Mouse (Mus musculus) kidney, embryonic 16.5 days (tissue): ENCODE data around the gene Akap2. TPM values are rescaled to one million over a fixed set of nuclear protein-coding genes. Genes with fewer than 3 reads are reported as not detected.

Experiments used
- ATAC-seq: fragments of 200-750 bp; cut with Nextera tagmentation; 2 replicates; pipeline ENCODE4 v1.8.0; 2017; ENCODE audit warnings: moderate TSS enrichment; ENCODE audit not compliant: low FRiP score, low TSS enrichment
- H3K27ac ChIP-seq: fragments of 300-500 bp; sonication (generic); 2 replicates; pipeline ENCODE4 v1.5.1; 2014; ENCODE audit warnings: low read length
- H3K27me3 ChIP-seq: fragments of 300-500 bp; sonication (generic); 2 replicates; pipeline ENCODE4 v1.6.1; 2014; ENCODE audit warnings: low read length, control low read depth, mixed read lengths; ENCODE audit not compliant: insufficient read depth
- H3K36me3 ChIP-seq: fragments of 300-500 bp; sonication (generic); 2 replicates; pipeline ENCODE4 v1.6.1; 2014; ENCODE audit warnings: low read length, control low read depth, mixed read lengths; ENCODE audit not compliant: insufficient read depth
- H3K4me1 ChIP-seq: fragments of 300-500 bp; sonication (generic); 2 replicates; pipeline ENCODE4 v1.6.1; 2014; ENCODE audit warnings: low read length, control low read depth, mixed read lengths; ENCODE audit not compliant: insufficient read depth
- H3K4me2 ChIP-seq: fragments of 300-500 bp; sonication (generic); replicated peaks from 2 replicates; pipeline ENCODE4 v1.6.1; 2014; ENCODE audit warnings: low read depth, low read length
- H3K4me3 ChIP-seq: fragments of 300-500 bp; sonication (generic); 2 replicates; pipeline ENCODE4 v1.5.1; 2014; ENCODE audit warnings: mild to moderate bottlenecking, low read length
- H3K9ac ChIP-seq: fragments of 300-500 bp; sonication (generic); replicated peaks from 2 replicates; pipeline ENCODE4 v1.6.1; 2014; ENCODE audit warnings: low read length
- H3K9me3 ChIP-seq: fragments of 300-500 bp; sonication (generic); 2 replicates; pipeline ENCODE4 v1.6.1; 2016; ENCODE audit warnings: low read length, control low read depth
- WGBS: fragments of 180-500 bp; shearing (Covaris S2); extraction: QIAGEN DNeasy Blood & Tissue Kit; methylation state at CpG from one replicate; pipeline ENCODE4 v1.1.7; 2014; 5-methylcytosine and 5-hydroxymethylcytosine counted together
- polyA plus RNA-seq: library from polyadenylated mRNA; unstranded; fragments of >200 nt; fragmentation: Nextera tagmentation; extraction: Ambion mirVana; gene quantifications from 2 replicates; pipeline ENCODE4 v1.2.1, GENCODE M21; 2015

Gene Akap2
- polyA plus RNA-seq, 1 experiment from 2014 or later, result 28.4 TPM

DNA sequence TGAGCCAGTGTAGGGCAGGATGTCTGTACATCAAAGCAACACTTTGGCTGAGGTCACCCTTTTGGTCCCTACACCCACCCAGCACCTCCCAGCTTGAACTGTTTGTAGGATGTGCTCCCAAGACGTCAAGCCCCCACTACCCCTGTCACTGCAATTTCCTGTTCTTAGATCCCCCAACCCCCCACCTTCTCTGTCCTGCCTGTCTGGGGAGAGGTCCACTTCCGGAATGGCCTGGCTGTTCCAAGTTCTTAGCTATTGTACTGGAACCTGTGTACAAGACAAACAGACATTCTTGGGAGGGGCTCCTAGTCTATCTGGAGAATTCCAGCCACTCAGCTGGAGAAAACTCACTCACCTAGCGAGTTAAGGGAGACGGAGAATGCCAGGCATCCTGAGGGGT lies 116.7 kb downstream of the Akap2 start:
- 53% methylated on average over 4 of the region's 4 CpGs for WGBS
- H3K4me3 ChIP-seq, result no peak overlapping the region
- no peak overlapping the region for H3K27ac ChIP-seq
- H3K4me1 ChIP-seq, result peaks cover 20% of the 10 kb centered on the region
- no peaks in the 10 kb centered on the region for H3K36me3 ChIP-seq
- no peak overlapping the region for H3K9ac ChIP-seq
- no peak overlapping the region for H3K4me2 ChIP-seq
- H3K9me3 ChIP-seq, result no peaks in the 10 kb centered on the region
- no peaks in the 10 kb centered on the region for H3K27me3 ChIP-seq
- 0 out of 2 replicates have a peak, but pooled peaks have one; percentile 37 for ATAC-seq

- Histone ChIP-seq H3K36me3 (no peaks in the 10 kb centered on the region), H3K4me3 (no peak overlapping the region), H3K9ac (no peak overlapping the region), H3K27ac (no peak overlapping the region), H3K27me3 (no peaks in the 10 kb centered on the region), H3K4me2 (no peak overlapping the region), H3K4me1 (peaks cover 16% of the 10 kb centered on the region), H3K9me3 (no peaks in the 10 kb centered on the region)
- WGBS, result 63% methylated on average over 9 of the region's 9 CpGs
- ATAC-seq, result no peak
Observed at GRCm38 (mm10) chr4:57837089-57837488, 119.6 kb downstream of the Akap2 start.

DNA sequence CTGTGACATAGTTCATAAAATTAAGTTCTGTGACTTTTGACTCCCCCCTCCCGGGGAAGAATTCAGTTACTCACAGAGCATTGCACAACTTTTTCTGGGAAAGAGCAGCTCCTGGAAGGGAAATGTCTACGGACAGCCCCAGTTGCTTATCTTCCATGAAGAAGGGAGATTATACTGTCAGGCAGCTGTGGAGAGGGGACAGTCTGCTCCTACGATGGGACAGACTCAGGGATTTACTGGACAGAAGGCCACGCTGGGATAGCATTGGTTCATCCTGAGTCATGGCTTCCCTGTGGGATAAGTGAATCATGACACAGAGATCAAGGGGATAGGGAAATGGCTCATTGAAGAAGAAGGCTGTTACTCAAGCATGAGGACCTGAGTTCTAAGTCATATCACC lies 121.9 kb downstream of the Akap2 start:
- no peak overlapping the region for H3K27ac ChIP-seq
- 61% methylated on average over 4 of the region's 4 CpGs for WGBS
- no peak for ATAC-seq
- H3K27me3 ChIP-seq, result no peaks in the 10 kb centered on the region
- H3K4me1 ChIP-seq, result no peaks in the 10 kb centered on the region; the same call in 1 of the 2 replicates
- H3K36me3 ChIP-seq, result no peaks in the 10 kb centered on the region
- H3K4me2 ChIP-seq, result no peak overlapping the region
- H3K9ac ChIP-seq, result no peak overlapping the region
- H3K9me3 ChIP-seq, result no peaks in the 10 kb centered on the region
- no peak overlapping the region for H3K4me3 ChIP-seq

DNA sequence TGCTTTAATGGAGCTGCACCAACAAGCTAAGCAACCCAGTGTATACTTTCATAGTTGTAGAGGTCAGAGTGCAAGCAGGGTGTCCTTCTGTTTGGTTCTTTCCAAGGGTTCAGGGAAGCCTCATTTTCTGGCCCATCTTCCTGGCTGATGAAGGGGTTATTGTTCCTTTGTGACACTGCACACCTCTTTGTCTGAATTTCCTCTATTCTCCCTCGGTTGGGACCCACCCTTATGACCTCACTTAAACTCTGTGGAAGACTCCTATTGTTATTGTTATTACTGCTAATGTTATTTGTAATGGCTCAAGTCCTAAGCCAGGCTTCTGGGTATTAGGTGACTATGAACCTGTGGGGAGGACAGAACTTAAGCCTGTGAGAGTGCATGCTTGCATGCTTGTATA lies 124.5 kb downstream of the Akap2 start:
- no peak for ATAC-seq
- WGBS, result 32% methylated on average over 1 of the region's 1 CpGs
- Histone ChIP-seq H3K4me3 (no peak overlapping the region), H3K27me3 (no peaks in the 10 kb centered on the region), H3K36me3 (no peaks in the 10 kb centered on the region), H3K9me3 (no peaks in the 10 kb centered on the region), H3K4me1 (peaks cover 17% of the 10 kb centered on the region), H3K4me2 (no peak overlapping the region), H3K27ac (no peak overlapping the region), H3K9ac (no peak overlapping the region)

GRCm38 (mm10) chr4:57842472-57843305 lies 125.2 kb downstream of the Akap2 start:
- Histone ChIP-seq H3K4me2 (no peak overlapping the region), H3K9ac (no peak overlapping the region), H3K27ac (no peak overlapping the region), H3K36me3 (no peaks in the 10 kb centered on the region), H3K4me1 (peaks cover 24% of the 10 kb centered on the region), H3K9me3 (no peaks in the 10 kb centered on the region), H3K27me3 (no peaks in the 10 kb centered on the region), H3K4me3 (no peak overlapping the region)
- WGBS, result 60% methylated on average over 11 of the region's 11 CpGs
- no peak for ATAC-seq

DNA sequence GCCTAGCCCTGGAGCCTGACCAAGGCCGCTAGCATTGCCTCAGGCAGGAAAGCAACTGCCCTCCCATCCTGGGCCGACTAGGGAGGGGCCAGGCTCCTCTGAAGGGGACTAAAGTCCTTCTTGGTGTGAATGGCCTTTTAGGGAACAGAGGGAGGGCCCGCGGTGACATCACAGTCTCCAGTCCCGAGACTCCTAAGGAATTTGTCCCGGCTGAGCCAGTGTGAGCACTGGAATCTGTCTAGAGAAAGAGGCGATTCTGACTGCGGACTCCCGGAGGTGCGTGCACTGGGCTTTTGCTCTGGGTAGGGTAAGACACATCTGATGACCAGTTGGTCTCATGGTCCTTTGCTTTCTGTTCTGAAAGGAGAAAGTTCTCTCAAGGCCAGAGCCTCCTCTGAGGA lies 127.6 kb downstream of the Akap2 start:
- Histone ChIP-seq H3K27ac (peak overlapping the region; percentile 93), H3K4me3 (peak overlapping the region; percentile 51), H3K9ac (peak overlapping the region; percentile 71), H3K9me3 (no peaks in the 10 kb centered on the region), H3K36me3 (peaks cover 2% of the 10 kb centered on the region; the same call in 1 of the 2 replicates), H3K4me2 (peak overlapping the region; percentile 58), H3K27me3 (no peaks in the 10 kb centered on the region), H3K4me1 (peaks cover 30% of the 10 kb centered on the region)
- ATAC-seq, result peak; percentile 94
- WGBS, result under 1% methylated on average over 10 of the region's 10 CpGs

- Histone ChIP-seq H3K27me3 (no peaks in the 10 kb centered on the region), H3K9ac (peak overlapping the region; percentile 71), H3K9me3 (no peaks in the 10 kb centered on the region), H3K4me3 (peak overlapping the region; percentile 51), H3K4me2 (peak overlapping the region; percentile 58), H3K36me3 (peaks cover 4% of the 10 kb centered on the region; the same call in 1 of the 2 replicates), H3K27ac (peak overlapping the region; percentile 93), H3K4me1 (peaks cover 30% of the 10 kb centered on the region)
- no peak for ATAC-seq
- 28% methylated on average over 12 of the region's 12 CpGs for WGBS
Observed at GRCm38 (mm10) chr4:57845541-57846210, 128.2 kb downstream of the Akap2 start.

- H3K27me3 ChIP-seq, result no peaks in the 10 kb centered on the region
- H3K9me3 ChIP-seq, result no peaks in the 10 kb centered on the region
- H3K9ac ChIP-seq, result peak overlapping the region; percentile 71
- peak overlapping the region; percentile 58 for H3K4me2 ChIP-seq
- peak overlapping the region; percentile 93 for H3K27ac ChIP-seq
- H3K4me3 ChIP-seq, result peak overlapping the region; percentile 51
- WGBS, result 18% methylated on average over 12 of the region's 12 CpGs
- ATAC-seq, result no peak
- peaks cover 33% of the 10 kb centered on the region for H3K4me1 ChIP-seq
- H3K36me3 ChIP-seq, result peaks cover 4% of the 10 kb centered on the region; the same call in 1 of the 2 replicates
Observed at GRCm38 (mm10) chr4:57846381-57846990, 129.0 kb downstream of the Akap2 start.

GRCm38 (mm10) chr4:57846991-57847422 lies 129.6 kb downstream of the Akap2 start:
- peak; percentile 70 for ATAC-seq

More at GRCm38 (mm10) chr4:57846991-57847422, 129.6 kb downstream of the Akap2 start:
- WGBS, result 26% methylated on average over 8 of the region's 8 CpGs
- Histone ChIP-seq H3K27me3 (no peaks in the 10 kb centered on the region), H3K4me2 (peak overlapping the region; percentile 58), H3K27ac (peak overlapping the region; percentile 93), H3K9ac (peak overlapping the region; percentile 71), H3K4me3 (peak overlapping the region; percentile 51), H3K9me3 (no peaks in the 10 kb centered on the region), H3K36me3 (peaks cover 4% of the 10 kb centered on the region; the same call in 1 of the 2 replicates), H3K4me1 (peaks cover 35% of the 10 kb centered on the region)
